Mouse (Mus musculus): ENCODE data around the gene Grsf1. TPM values are rescaled to one million over a fixed set of nuclear protein-coding genes. Genes with fewer than 3 reads are reported as not detected.
A peak's percentile ranks its signal among the peaks of the same experiment; 100 is the strongest.

Grsf1 gene
- polyA plus RNA-seq, 1 experiment from 2014 or later = 31.2 TPM

- Histone ChIP-seq H3K9ac (ENCODE audit: low read depth, low read length) (no peak overlapping the region), H3K4me3 (ENCODE audit: low read depth, low read length) (no peak overlapping the region), H3K27ac (ENCODE audit: low read depth, low read length) (no peak overlapping the region), H3K36me3 (ENCODE audit: control insufficient read depth, insufficient read depth) (peaks cover 68% of the 10 kb centered on the region), H3K27me3 (replicated peaks; ENCODE audit: control insufficient read depth, insufficient read depth, low read length) (no peaks in the 10 kb centered on the region), H3K9me3 (ENCODE audit: control insufficient read depth) (no peaks in the 10 kb centered on the region), H3K4me2 (replicated peaks; ENCODE audit: low read depth) (no peak overlapping the region), H3K4me1 (replicated peaks; ENCODE audit: control insufficient read depth, insufficient read depth, low read length) (no peaks in the 10 kb centered on the region)
- no peak for ATAC-seq
- WGBS = 88% methylated on average over 5 of the region's 5 CpGs
- no peak for TF ChIP-seq CTCF (IDR thresholded peaks at IDR 0.05; ENCODE audit: low read depth)
Observed at GRCm38 (mm10) chr5:88663875-88664274, 12.1 kb downstream of the Grsf1 start.

- WGBS = 96% methylated on average over 3 of the region's 3 CpGs
- Histone ChIP-seq H3K27ac (ENCODE audit: low read depth, low read length) (no peak overlapping the region), H3K4me3 (ENCODE audit: low read depth, low read length) (no peak overlapping the region), H3K9ac (ENCODE audit: low read depth, low read length) (no peak overlapping the region), H3K36me3 (ENCODE audit: control insufficient read depth, insufficient read depth) (peaks cover 63% of the 10 kb centered on the region), H3K4me2 (replicated peaks; ENCODE audit: low read depth) (no peak overlapping the region), H3K9me3 (ENCODE audit: control insufficient read depth) (no peaks in the 10 kb centered on the region), H3K4me1 (replicated peaks; ENCODE audit: control insufficient read depth, insufficient read depth, low read length) (no peaks in the 10 kb centered on the region), H3K27me3 (replicated peaks; ENCODE audit: control insufficient read depth, insufficient read depth, low read length) (no peaks in the 10 kb centered on the region)
- no peak for TF ChIP-seq CTCF (IDR thresholded peaks at IDR 0.05; ENCODE audit: low read depth)
- no peak for ATAC-seq
Observed at GRCm38 (mm10) chr5:88663151-88663550, 12.8 kb downstream of the Grsf1 start.

GRCm38 (mm10) chr5:88657868-88658267 is 18.1 kb downstream of the Grsf1 start:
- 95% methylated on average over 1 of the region's 1 CpGs for WGBS
- Histone ChIP-seq H3K9me3 (ENCODE audit: control insufficient read depth) (no peaks in the 10 kb centered on the region), H3K36me3 (ENCODE audit: control insufficient read depth, insufficient read depth) (peaks cover 46% of the 10 kb centered on the region), H3K4me2 (replicated peaks; ENCODE audit: low read depth) (no peak overlapping the region), H3K4me3 (ENCODE audit: low read depth, low read length) (no peak overlapping the region), H3K9ac (ENCODE audit: low read depth, low read length) (no peak overlapping the region), H3K27ac (ENCODE audit: low read depth, low read length) (no peak overlapping the region), H3K4me1 (replicated peaks; ENCODE audit: control insufficient read depth, insufficient read depth, low read length) (no peaks in the 10 kb centered on the region), H3K27me3 (replicated peaks; ENCODE audit: control insufficient read depth, insufficient read depth, low read length) (no peaks in the 10 kb centered on the region)
- no peak for ATAC-seq
- TF ChIP-seq CTCF (IDR thresholded peaks at IDR 0.05; ENCODE audit: low read depth) = no peak

- H3K4me2 ChIP-seq (replicated peaks; ENCODE audit: low read depth) = no peak overlapping the region
- no peaks in the 10 kb centered on the region for H3K4me1 ChIP-seq (replicated peaks; ENCODE audit: control insufficient read depth, insufficient read depth, low read length)
- H3K27me3 ChIP-seq (replicated peaks; ENCODE audit: control insufficient read depth, insufficient read depth, low read length) = no peaks in the 10 kb centered on the region
- H3K27ac ChIP-seq (ENCODE audit: low read depth, low read length) = no peak overlapping the region
- peaks cover 43% of the 10 kb centered on the region for H3K36me3 ChIP-seq (ENCODE audit: control insufficient read depth, insufficient read depth)
- no peak for ATAC-seq
- no peak for TF ChIP-seq CTCF (IDR thresholded peaks at IDR 0.05; ENCODE audit: low read depth)
- H3K9ac ChIP-seq (ENCODE audit: low read depth, low read length) = no peak overlapping the region
- H3K9me3 ChIP-seq (ENCODE audit: control insufficient read depth) = no peaks in the 10 kb centered on the region
- whole genome bisulfite sequencing = 79% methylated on average over 5 of the region's 5 CpGs
- no peak overlapping the region for H3K4me3 ChIP-seq (ENCODE audit: low read depth, low read length)
Observed at GRCm38 (mm10) chr5:88652589-88652988, 23.4 kb downstream of the Grsf1 start.

- H3K27ac ChIP-seq (ENCODE audit: low read depth, low read length) = no peak overlapping the region
- no peak overlapping the region for H3K9ac ChIP-seq (ENCODE audit: low read depth, low read length)
- no peak for TF ChIP-seq CTCF (IDR thresholded peaks at IDR 0.05; ENCODE audit: low read depth)
- no peaks in the 10 kb centered on the region for H3K27me3 ChIP-seq (replicated peaks; ENCODE audit: control insufficient read depth, insufficient read depth, low read length)
- no peak overlapping the region for H3K4me3 ChIP-seq (ENCODE audit: low read depth, low read length)
- no peaks in the 10 kb centered on the region for H3K9me3 ChIP-seq (ENCODE audit: control insufficient read depth)
- no peak overlapping the region for H3K4me2 ChIP-seq (replicated peaks; ENCODE audit: low read depth)
- ATAC-seq = peak; percentile 66
- WGBS = 67% methylated on average over 17 of the region's 17 CpGs
- peaks cover 50% of the 10 kb centered on the region for H3K36me3 ChIP-seq (ENCODE audit: control insufficient read depth, insufficient read depth)
- H3K4me1 ChIP-seq (replicated peaks; ENCODE audit: control insufficient read depth, insufficient read depth, low read length) = no peaks in the 10 kb centered on the region
Observed at GRCm38 (mm10) chr5:88649250-88650173, 26.5 kb downstream of the Grsf1 start.

GRCm38 (mm10) chr5:88645405-88645804 is 30.6 kb downstream of the Grsf1 start:
- ATAC-seq = no peak
- H3K4me2 ChIP-seq (replicated peaks; ENCODE audit: low read depth) = no peak overlapping the region
- no peaks in the 10 kb centered on the region for H3K4me1 ChIP-seq (replicated peaks; ENCODE audit: control insufficient read depth, insufficient read depth, low read length)
- H3K27ac ChIP-seq (ENCODE audit: low read depth, low read length) = no peak overlapping the region
- no peaks in the 10 kb centered on the region for H3K27me3 ChIP-seq (replicated peaks; ENCODE audit: control insufficient read depth, insufficient read depth, low read length)
- H3K9ac ChIP-seq (ENCODE audit: low read depth, low read length) = no peak overlapping the region
- no peak for TF ChIP-seq CTCF (IDR thresholded peaks at IDR 0.05; ENCODE audit: low read depth)
- H3K9me3 ChIP-seq (ENCODE audit: control insufficient read depth) = no peaks in the 10 kb centered on the region
- no peak overlapping the region for H3K4me3 ChIP-seq (ENCODE audit: low read depth, low read length)
- peaks cover 68% of the 10 kb centered on the region for H3K36me3 ChIP-seq (ENCODE audit: control insufficient read depth, insufficient read depth)
- WGBS = 49% methylated on average over 5 of the region's 5 CpGs

Measured in intestine, postnatal 0 days (tissue).